Mouse (Mus musculus): ENCODE data around the gene Ncs1. TPM values are rescaled to one million over a fixed set of nuclear protein-coding genes. Genes with fewer than 3 reads are reported as not detected.

The Ncs1 gene
- polyA plus RNA-seq, 1 experiment from 2014 or later, result 59.5 TPM

Other genes with a start within 250 kb of the Ncs1 start
- gene Fnbp1, start 103.8 kb upstream of the Ncs1 start, polyA plus RNA-seq (2014; fragmentation: Nextera tagmentation; extraction: Ambion mirVana), result 15.9 and 17.9 TPM in 2 replicates
- gene Gpr107, start 93.5 kb upstream of the Ncs1 start, polyA plus RNA-seq (2014; fragmentation: Nextera tagmentation; extraction: Ambion mirVana), result 23.1 and 28.6 TPM in 2 replicates
- gene Hmcn2, start 68.6 kb downstream of the Ncs1 start, polyA plus RNA-seq (2014; fragmentation: Nextera tagmentation; extraction: Ambion mirVana), result 0.10 TPM in 1 of 2 replicates, not detected in the other
- 11.2 and 14.5 TPM in 2 replicates for gene Ass1, start 224.4 kb downstream of the Ncs1 start, polyA plus RNA-seq (2014; fragmentation: Nextera tagmentation; extraction: Ambion mirVana)